Mouse (Mus musculus): ENCODE results near the gene Olfr1231.

Olfr1231 gene

DNA sequence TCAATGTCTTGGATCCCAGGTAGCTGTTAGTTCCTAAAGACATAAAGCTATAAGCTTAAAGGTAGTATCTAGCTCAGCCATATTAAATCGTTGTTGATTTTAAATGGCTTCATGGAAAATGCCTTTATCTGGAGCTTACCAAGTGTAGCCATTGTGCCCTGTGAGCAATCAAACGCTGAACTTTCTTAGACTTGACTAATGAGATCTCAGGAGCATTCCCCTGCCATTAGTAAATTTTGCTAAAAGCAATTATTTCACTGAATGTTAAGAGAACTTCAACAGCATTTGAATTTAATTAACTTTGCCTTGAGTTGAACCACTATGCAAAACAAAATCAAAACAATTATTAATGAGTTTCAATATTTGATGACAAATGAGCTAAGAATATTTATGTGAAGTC lies at the start of gene Olfr1231:
Gene Olfr1231, minus strand, starts transcription at position 101 of the 400 bp plus-strand sequence.
- no peak for DNase-seq

DNA sequence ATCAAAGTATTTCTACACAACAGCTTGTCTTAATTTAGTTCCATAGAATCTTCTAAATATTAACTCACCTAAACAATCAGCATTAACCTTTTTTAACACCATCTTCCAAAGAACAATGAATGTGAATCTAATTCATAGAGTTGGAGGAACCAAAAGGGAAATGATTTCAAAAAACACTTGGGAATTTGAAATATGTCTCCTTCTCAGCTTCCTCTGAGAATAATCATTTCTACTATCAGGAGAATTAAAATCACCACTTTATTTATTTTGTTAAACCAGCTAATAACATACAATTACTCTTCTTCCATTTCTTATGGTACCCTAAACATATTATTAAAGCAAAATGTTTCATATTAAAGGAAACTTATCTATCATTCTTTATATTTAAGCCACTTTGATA lies 35.4 kb upstream of the Olfr1231 start, which contains the start of gene Olfr1233:
Gene Olfr1233, minus strand, starts transcription at position 101 of the 400 bp plus-strand sequence.
- no peak for DNase-seq

DNA sequence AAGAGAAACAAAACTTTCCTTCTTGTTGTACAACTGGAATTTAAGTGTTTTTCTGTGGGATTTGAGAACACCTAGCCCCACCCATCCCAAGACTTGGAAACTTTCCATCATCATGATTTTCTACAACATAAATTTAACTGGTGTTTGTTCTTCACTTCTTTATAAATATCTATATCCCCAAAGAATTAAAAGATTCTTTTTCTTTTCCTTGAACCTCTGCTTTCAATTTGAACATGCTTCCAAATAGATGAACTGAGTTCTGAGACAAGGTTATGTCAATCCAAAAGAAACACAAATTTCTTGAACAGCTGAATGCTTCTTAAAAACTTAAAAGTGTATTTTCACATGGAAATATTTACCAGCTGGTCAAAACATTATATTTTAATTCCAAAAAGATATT lies 22.7 kb upstream of the Olfr1231 start, which contains the start of gene Olfr1232:
Gene Olfr1232, minus strand, starts transcription at position 101 of the 400 bp plus-strand sequence.
- no peak for DNase-seq

DNA sequence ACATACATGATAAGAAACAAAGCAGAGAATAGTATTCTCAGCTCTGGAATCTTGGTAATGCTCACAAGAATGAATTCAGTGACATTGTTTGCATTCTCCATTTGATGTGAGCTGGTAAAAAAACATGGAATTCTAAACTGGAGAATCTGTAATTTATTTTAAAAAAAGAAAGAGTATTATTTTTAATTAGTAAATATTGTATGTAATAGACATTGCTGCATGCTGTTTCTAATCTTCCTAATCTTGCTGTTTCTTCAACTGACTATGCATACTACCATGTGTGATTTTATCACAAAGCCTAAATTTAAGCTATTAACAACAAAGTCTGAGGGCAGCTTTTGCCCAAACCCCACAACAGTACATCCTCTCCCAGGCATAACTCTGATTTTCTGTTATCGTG lies 9.7 kb downstream of the Olfr1231 start, which contains the start of gene Olfr1230:
Gene Olfr1230, minus strand, starts transcription at position 101 of the 400 bp plus-strand sequence.
- DNase-seq = no peak

DNA sequence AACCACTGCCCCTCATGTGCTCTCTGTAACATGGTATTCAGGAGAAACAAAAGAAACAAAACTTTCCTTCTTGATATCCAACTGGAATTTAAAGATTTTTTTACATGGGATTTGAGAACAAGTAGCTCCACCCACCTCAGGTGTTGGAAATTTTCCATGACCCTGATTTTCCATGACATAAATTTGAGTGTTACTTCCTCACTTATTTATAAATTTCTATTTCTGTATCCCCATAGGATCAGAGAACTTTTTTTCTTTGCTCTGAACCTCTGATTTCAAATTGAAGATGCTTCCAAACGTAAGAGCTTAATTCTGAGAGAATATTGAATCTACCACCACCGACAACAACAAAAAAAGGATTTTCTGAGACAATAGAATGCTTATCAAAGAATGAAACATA lies 19.0 kb downstream of the Olfr1231 start, which contains the start of gene Olfr1229:
Gene Olfr1229, minus strand, starts transcription at position 101 of the 400 bp plus-strand sequence.
- no peak for DNase-seq

DNA sequence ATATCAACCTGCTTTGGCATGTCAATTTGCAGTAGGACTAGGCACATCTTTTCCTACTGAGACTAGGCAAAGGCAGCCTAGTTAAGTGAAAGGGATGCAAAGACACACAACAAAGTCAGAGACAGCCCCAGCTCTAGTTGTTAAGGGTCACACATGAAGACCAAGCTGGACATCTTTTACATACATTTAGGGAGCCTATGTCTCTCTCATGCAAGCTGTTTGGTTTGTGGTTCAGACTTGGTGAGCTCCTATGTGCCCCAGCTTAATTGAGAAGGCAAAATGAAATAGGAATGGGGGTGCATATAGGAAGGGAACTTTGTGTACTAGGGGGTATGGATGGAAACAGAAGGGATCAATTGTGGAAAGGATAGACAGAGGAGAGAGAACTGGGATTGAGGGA lies 52.9 kb downstream of the Olfr1231 start, which contains the start of gene Olfr1228:
Gene Olfr1228, minus strand, starts transcription at position 101 of the 400 bp plus-strand sequence.
- DNase-seq = no peak

Data from lung, postnatal 36 days (tissue).